Mouse (Mus musculus): ENCODE data around the gene Hsd3b1.
"Not testable (repeated sequence)": the region's sequence is repeated elsewhere in the genome, so short reads cannot be mapped to it uniquely, and the experiment has no call there.

Hsd3b1 gene

DNA sequence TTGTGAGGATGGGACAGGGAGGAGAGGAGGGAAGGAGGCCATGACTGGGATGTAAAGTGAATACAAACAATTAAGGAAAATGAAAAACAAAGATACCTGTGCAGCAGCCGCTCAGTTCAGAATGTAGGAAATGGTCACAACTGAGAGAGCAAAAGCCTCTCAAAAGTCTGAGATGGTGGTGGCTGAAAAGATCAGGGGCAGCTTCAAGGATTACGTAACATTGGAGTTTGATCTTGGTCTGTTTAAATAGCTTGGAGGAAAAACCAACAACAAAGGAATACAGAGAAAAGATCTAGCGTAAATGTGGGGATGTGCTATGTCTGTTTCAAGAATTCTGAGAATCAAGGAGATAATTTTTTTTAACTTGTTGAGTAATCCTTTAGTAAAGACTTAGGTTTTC lies at the start of gene Hsd3b1:
Gene Hsd3b1 (minus strand): TSS at position 219 of the 400 bp plus-strand sequence.
- DNase-seq: no peak

DNA sequence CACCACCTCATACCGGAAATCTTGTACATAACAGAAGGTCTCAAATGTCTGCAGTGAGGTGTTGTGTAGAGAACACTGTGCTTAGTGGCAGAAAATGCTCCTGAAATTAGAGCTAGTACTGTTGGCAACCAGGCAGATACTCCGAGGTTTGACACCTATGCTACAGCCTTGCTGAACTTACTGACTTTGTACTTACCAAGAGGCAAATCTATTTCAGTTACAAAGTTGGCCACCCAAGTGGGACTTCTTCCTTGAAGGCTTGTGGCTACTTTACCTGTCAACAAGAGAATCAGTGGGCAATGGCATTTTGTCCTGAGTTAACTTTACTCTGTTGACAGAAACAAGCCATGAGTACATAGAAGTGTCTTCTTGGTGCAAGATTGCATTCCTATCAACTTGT lies 38.0 kb upstream of the Hsd3b1 start:
- DNase-seq: no peak

- no peak for DNase-seq
Observed at GRCm38 (mm10) chr3:98895071-98895601, 35.5 kb upstream of the Hsd3b1 start.

GRCm38 (mm10) chr3:98893057-98893772 lies 33.6 kb upstream of the Hsd3b1 start, which contains the start of gene Hao2:
Hao2 (minus strand) TSS chr3:98893239.
- DNase-seq: no peak

- DNase-seq: no peak
Observed at GRCm38 (mm10) chr3:98890430-98890829, 30.8 kb upstream of the Hsd3b1 start.

DNA sequence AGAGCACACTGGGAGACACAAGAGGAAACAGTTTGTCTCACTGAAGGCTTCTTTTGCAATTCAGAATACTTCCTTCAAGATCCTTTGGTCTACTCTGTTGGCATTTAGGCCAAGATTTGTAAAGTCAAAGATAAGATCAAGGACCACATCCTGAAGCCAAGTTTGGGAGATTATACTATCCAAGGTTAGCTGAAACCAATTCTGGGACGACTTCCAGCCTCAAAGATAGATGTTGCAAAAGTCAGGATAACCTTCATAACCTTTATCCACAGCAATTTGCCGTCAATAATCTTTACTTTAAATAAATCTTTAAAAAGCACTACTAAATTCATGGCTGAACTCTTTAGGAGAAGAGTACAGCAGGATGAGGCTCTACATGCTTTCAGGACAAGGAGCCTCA lies 28.6 kb upstream of the Hsd3b1 start:
- DNase-seq: no peak

- no peak for DNase-seq
Observed at GRCm38 (mm10) chr3:98880831-98881230, 21.2 kb upstream of the Hsd3b1 start.

GRCm38 (mm10) chr3:98880216-98880615 lies 20.6 kb upstream of the Hsd3b1 start:
- DNase-seq: no peak

GRCm38 (mm10) chr3:98868219-98868618 lies 8.6 kb upstream of the Hsd3b1 start:
- DNase-seq: no peak

GRCm38 (mm10) chr3:98862800-98863199 lies 3.2 kb upstream of the Hsd3b1 start:
- no peak for DNase-seq

- no peak for DNase-seq
Observed at GRCm38 (mm10) chr3:98858051-98858450, 1.5 kb downstream of the Hsd3b1 start.

- no peak for DNase-seq
Observed at GRCm38 (mm10) chr3:98856892-98857291, 2.7 kb downstream of the Hsd3b1 start.

DNA sequence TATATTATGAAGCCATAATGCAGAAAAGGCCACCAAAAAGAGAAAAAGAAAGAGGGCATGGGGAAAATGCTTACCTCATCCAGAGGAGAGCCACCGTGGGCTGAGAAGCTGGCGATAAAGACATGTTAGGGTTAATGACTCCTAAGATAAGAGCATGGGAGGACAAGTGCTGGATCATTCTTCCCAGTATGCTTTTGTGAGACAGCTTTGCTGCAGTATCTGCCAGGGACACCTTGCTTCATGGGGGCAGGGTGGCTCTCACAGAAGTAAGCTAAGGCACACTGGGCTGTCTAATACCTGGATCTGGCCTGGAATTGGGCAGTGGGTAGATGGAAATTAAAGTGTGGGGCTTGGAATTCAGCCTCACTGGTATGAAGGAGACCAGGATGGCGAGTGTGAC lies 4.4 kb downstream of the Hsd3b1 start:
- DNase-seq: no peak

- no peak for DNase-seq
Observed at GRCm38 (mm10) chr3:98853685-98854084, 5.9 kb downstream of the Hsd3b1 start.

DNA sequence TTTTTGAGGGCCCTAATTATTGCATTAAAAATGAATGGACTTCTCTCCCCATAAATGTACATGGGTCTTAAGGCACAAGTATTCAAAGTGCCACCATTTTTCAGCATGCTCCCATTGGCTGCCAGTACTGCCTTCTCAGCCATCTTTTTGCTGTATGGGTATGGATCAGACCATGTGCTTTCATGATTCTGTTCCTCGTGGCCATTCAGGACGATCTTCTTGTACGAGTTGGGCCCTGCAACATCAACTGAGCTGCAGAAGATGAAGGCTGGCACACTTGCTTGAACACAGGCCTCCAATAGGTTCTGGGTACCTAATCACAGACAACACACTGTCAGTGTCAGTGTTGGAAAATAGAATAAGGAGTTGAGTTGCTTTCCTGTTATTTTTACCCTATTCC lies 6.5 kb downstream of the Hsd3b1 start:
- DNase-seq: no peak

DNA sequence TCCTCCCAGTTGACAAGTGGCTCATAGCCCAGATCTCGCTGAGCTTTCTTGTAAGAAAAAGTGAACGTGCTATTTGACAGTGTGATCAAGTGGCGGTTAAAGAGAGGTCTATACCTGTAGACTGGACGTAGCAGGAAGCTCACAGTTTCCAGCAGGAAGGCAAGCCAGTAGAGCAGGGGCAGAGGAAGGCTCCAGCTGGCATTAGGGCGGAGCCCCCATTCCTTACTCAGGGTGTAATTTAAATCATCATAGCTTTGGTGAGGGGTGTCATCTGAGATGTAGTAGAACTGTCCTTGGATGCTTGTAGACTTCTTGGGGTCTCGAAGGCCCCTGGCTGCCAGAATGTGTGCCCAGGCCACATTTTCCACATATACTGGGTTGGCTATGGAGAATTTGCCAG lies 7.0 kb downstream of the Hsd3b1 start:
- DNase-seq: no peak

- no peak for DNase-seq
Observed at GRCm38 (mm10) chr3:98851853-98852252, 7.7 kb downstream of the Hsd3b1 start.

- DNase-seq: no peak
Observed at GRCm38 (mm10) chr3:98850262-98850661, 9.3 kb downstream of the Hsd3b1 start.

GRCm38 (mm10) chr3:98848898-98849297 lies 10.7 kb downstream of the Hsd3b1 start:
- DNase-seq: no peak

GRCm38 (mm10) chr3:98814101-98814670 lies 45.4 kb downstream of the Hsd3b1 start, which contains the start of gene Hsd3b6:
Hsd3b6 (minus strand) TSS chr3:98814443.
- no peak for DNase-seq

DNA sequence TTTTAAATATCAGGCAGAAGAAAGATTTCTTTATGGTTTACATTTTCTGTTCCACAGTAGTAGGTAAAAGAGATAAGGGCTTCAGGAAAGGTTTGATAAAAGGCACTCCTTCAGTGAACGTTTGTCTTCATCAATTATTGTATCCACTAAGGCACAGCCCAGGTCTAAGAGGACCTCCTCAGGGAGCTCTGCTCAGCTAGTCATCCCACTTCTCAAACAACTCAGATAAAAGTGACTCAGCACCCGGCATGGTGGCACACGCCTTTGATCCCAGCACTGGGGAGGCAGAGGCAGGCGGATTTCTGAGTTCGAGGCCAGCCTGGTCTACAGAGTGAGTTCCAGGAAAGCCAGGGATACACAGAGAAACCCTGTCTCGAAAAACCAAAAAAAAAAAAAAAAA lies 46.9 kb downstream of the Hsd3b1 start:
- DNase-seq: not testable (repeated sequence)

GRCm38 (mm10) chr3:98805032-98805431 lies 54.6 kb downstream of the Hsd3b1 start:
- DNase-seq: not testable (repeated sequence)
